Mouse (Mus musculus) heart, postnatal 0 days (tissue): ENCODE data around the gene Gfod2. TPM values are rescaled to one million over a fixed set of nuclear protein-coding genes. Genes with fewer than 3 reads are reported as not detected.

Experiments
- ATAC-seq: fragments of 200-750 bp; cut with Nextera tagmentation; 2 replicates; pipeline ENCODE4 v1.8.0; 2017; ENCODE audit warnings: low read depth, moderate number of reproducible peaks, moderate library complexity; ENCODE audit not compliant: insufficient read depth
- DNase-seq: peaks from one replicate; pipeline ENCODE4 v3.0.0-alpha.2; 2016; ENCODE audit warnings: low spot score
- H3K27ac ChIP-seq: fragments of 300-500 bp; sonication (generic); 2 replicates; pipeline ENCODE4 v1.5.1; 2014; ENCODE audit warnings: low read depth, mild to moderate bottlenecking
- H3K27me3 ChIP-seq: fragments of 300-500 bp; sonication (generic); 2 replicates; pipeline ENCODE4 v1.6.1; 2014; ENCODE audit warnings: low read length, mixed read lengths; ENCODE audit not compliant: control insufficient read depth, insufficient read depth
- H3K36me3 ChIP-seq: fragments of 300-500 bp; sonication (generic); replicated peaks from 2 replicates; pipeline ENCODE4 v1.6.1; 2014; ENCODE audit warnings: low read length, mixed read lengths; ENCODE audit not compliant: control insufficient read depth, insufficient read depth
- H3K4me1 ChIP-seq: fragments of 300-500 bp; sonication (generic); 2 replicates; pipeline ENCODE4 v1.6.1; 2014; ENCODE audit warnings: antibody characterized with exemption; ENCODE audit not compliant: control insufficient read depth, insufficient read depth
- H3K4me2 ChIP-seq: fragments of 300-500 bp; sonication (generic); 2 replicates; pipeline ENCODE4 v1.6.1; 2014; ENCODE audit warnings: low read depth, mild to moderate bottlenecking, low read length, moderate library complexity
- H3K4me3 ChIP-seq: fragments of 300-500 bp; sonication (generic); 2 replicates; pipeline ENCODE4 v1.5.1; 2014; ENCODE audit warnings: low read depth, low read length
- H3K9ac ChIP-seq: fragments of 300-500 bp; sonication (generic); replicated peaks from 2 replicates; pipeline ENCODE4 v1.6.1; 2014; ENCODE audit warnings: low read depth, low read length, mixed read lengths
- H3K9me3 ChIP-seq: fragments of 300-500 bp; sonication (generic); replicated peaks from 2 replicates; pipeline ENCODE4 v1.6.1; 2016; ENCODE audit warnings: low read length; ENCODE audit not compliant: control insufficient read depth
- CTCF ChIP-seq: IDR thresholded peaks from 2 replicates; pipeline ENCODE4 v1.5.1; 2016; ENCODE audit warnings: antibody characterized with exemption, control low read depth, low read depth
- EP300 ChIP-seq: IDR thresholded peaks from 2 replicates; pipeline ENCODE4 v1.6.1; 2016; ENCODE audit warnings: antibody characterized with exemption, low read depth
- WGBS: fragments of 180-500 bp; shearing (Covaris S2); extraction: QIAGEN DNeasy Blood & Tissue Kit; methylation state at CpG from one replicate; pipeline ENCODE4 v1.1.7; 2014; 5-methylcytosine and 5-hydroxymethylcytosine counted together
- polyA plus RNA-seq: library from polyadenylated mRNA; unstranded; fragments of >200 nt; fragmentation: Nextera tagmentation; extraction: Ambion mirVana; gene quantifications from 2 replicates; pipeline ENCODE4 v1.2.1, GENCODE M21; 2015
- total RNA-seq: library from RNA; depleted of rRNA; stranded (reverse); fragments of >200 nt; gene quantifications from 2 replicates; pipeline ENCODE4 v1.2.3, GENCODE M21; 2014; ENCODE audit warnings: low replicate concordance

Gfod2 gene
- total and polyA plus RNA-seq, 2 experiments from 2014 or later: 5.8 to 6.6 TPM

DNA sequence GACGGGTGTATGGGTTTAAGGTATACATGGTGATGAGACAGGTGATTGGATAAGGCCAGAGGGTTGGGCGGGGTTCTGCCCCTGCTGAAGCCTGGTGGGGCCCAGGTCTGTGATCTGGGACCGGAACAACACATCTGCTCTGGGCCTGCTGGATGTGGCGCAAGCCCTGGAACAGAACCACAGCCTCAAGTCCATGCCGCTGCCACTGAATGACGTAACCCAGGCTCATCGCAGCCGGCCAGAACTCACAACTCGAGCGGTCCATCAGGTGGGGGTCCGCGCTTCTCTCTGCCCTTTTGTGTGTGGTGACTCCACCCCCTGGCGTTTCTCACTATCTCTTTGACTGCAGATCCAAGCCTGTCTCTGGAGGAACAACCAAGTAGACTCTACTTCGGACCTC, 67.5 kb downstream of the Gfod2 start:
- Histone ChIP-seq H3K9ac (no peak overlapping the region), H3K4me2 (no peak overlapping the region), H3K27ac (no peak overlapping the region), H3K36me3 (no peaks in the 10 kb centered on the region), H3K4me1 (peaks cover 6% of the 10 kb centered on the region), H3K9me3 (0 out of 2 replicates have a peak, but pooled peaks cover 6% of the 10 kb centered on the region), H3K27me3 (peaks cover 19% of the 10 kb centered on the region; the same call in 1 of the 2 replicates), H3K4me3 (no peak overlapping the region)
- WGBS: 65% methylated on average over 14 of the region's 14 CpGs
- ATAC-seq (no peak), DNase-seq (no peak)
- no peak for TF ChIP-seq EP300
- no peak for TF ChIP-seq CTCF

GRCm38 (mm10) chr8:105689983-105690360, 68.5 kb downstream of the Gfod2 start:
- peaks cover 6% of the 10 kb centered on the region for H3K4me1 ChIP-seq
- no peak overlapping the region for H3K4me3 ChIP-seq
- no peak overlapping the region for H3K9ac ChIP-seq
- H3K9me3 ChIP-seq: 0 out of 2 replicates have a peak, but pooled peaks cover 6% of the 10 kb centered on the region
- DNase-seq (no peak), ATAC-seq (no peak)
- 86% methylated on average over 9 of the region's 9 CpGs for WGBS
- H3K27ac ChIP-seq: no peak overlapping the region
- H3K36me3 ChIP-seq: no peaks in the 10 kb centered on the region
- no peak overlapping the region for H3K4me2 ChIP-seq
- TF ChIP-seq CTCF: no peak
- TF ChIP-seq EP300: no peak
- H3K27me3 ChIP-seq: peaks cover 15% of the 10 kb centered on the region; the same call in 1 of the 2 replicates

DNA sequence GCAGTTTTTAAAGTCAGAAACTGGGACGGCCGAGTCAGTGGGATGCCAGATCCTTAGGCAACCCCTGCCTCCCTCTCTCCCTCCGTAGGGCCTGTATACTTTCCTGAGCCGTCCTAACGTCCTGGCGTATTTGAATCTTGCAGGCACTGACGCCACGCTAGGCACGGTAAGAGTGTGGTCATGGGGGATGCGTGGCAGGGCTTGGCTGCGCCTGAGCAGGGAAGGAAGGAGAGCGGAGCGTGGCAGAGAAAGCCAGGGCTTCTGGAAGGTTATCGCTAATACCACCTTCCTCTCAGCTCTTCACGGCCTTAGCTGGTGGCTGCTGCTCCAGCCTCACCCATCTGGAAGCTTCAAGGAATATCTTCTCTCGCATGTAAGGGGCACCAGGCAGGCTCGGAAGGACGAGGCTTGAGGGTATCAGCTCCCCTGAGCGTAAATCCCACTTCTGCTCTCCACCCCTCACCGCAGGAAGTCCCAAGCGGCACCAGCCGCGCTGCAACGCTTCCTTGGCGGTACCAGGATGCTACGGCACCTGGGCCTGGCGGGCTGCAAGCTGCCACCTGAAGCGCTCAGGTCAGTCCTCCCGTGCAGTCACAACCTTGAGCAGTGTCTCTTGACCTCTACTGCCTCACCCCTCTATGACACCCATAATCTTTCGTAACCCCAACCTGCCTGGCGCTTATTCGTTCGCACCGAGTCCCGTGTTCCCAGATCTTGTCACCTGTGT, 69.0 kb downstream of the Gfod2 start:
- DNase-seq: no peak
- TF ChIP-seq CTCF: no peak
- TF ChIP-seq EP300: no peak
- Histone ChIP-seq H3K4me2 (no peak overlapping the region), H3K27ac (no peak overlapping the region), H3K9ac (no peak overlapping the region), H3K27me3 (peaks cover 9% of the 10 kb centered on the region; the same call in 1 of the 2 replicates), H3K36me3 (0 out of 2 replicates have a peak, but pooled peaks cover under 1% of the 10 kb centered on the region), H3K4me1 (peaks cover 6% of the 10 kb centered on the region), H3K9me3 (0 out of 2 replicates have a peak, but pooled peaks cover 6% of the 10 kb centered on the region), H3K4me3 (no peak overlapping the region)
- no peak for ATAC-seq
- 55% methylated on average over 35 of the region's 35 CpGs for WGBS

- WGBS: 31% methylated on average over 14 of the region's 14 CpGs
Observed at GRCm38 (mm10) chr8:105688242-105688752, 70.2 kb downstream of the Gfod2 start.

DNA sequence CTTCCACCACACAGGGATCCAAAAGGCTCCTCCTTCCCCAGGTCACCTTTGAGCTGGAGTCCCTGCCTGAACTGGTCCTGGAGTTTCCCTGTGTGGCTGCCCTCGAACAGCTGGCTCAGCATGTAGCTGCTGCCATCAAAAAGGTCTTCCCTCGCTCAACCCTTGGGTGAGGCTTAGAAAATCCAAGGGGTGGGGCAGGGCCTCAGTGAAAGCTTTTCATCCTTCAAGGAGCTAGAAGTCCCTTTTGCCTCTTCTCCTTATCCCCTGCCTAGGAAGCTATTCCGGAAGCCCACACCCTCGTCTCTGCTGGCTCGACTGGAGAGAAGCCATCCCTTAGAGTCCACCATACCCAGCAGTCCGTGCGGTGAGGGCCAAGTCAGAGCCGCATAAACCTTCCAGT, 71.0 kb downstream of the Gfod2 start:
- no peak for ATAC-seq
- Histone ChIP-seq H3K27ac (no peak overlapping the region), H3K27me3 (0 out of 2 replicates have a peak, but pooled peaks cover 5% of the 10 kb centered on the region), H3K36me3 (peaks cover 19% of the 10 kb centered on the region), H3K4me2 (no peak overlapping the region), H3K4me1 (no peaks in the 10 kb centered on the region), H3K9ac (no peak overlapping the region), H3K9me3 (no peaks in the 10 kb centered on the region), H3K4me3 (no peak overlapping the region)
- WGBS: 64% methylated on average over 8 of the region's 8 CpGs
- TF ChIP-seq EP300 (no peak), CTCF (no peak)
- no peak for DNase-seq

More at GRCm38 (mm10) chr8:105688242-105688752, 70.2 kb downstream of the Gfod2 start:
- DNase-seq (no peak), ATAC-seq (no peak)
- H3K27me3 ChIP-seq: 0 out of 2 replicates have a peak, but pooled peaks cover 5% of the 10 kb centered on the region
- no peak overlapping the region for H3K27ac ChIP-seq
- no peaks in the 10 kb centered on the region for H3K4me1 ChIP-seq
- H3K4me3 ChIP-seq: no peak overlapping the region
- H3K9me3 ChIP-seq: 0 out of 2 replicates have a peak, but pooled peaks cover 6% of the 10 kb centered on the region
- TF ChIP-seq CTCF (no peak), EP300 (no peak)
- no peak overlapping the region for H3K4me2 ChIP-seq
- peaks cover 12% of the 10 kb centered on the region for H3K36me3 ChIP-seq
- H3K9ac ChIP-seq: no peak overlapping the region
